Mouse (Mus musculus): ENCODE results near the gene Fmo4. TPM values are rescaled to one million over a fixed set of nuclear protein-coding genes. Genes with fewer than 3 reads are reported as not detected.

The Fmo4 gene
- polyA plus RNA-seq, 1 experiment: not detected

DNA sequence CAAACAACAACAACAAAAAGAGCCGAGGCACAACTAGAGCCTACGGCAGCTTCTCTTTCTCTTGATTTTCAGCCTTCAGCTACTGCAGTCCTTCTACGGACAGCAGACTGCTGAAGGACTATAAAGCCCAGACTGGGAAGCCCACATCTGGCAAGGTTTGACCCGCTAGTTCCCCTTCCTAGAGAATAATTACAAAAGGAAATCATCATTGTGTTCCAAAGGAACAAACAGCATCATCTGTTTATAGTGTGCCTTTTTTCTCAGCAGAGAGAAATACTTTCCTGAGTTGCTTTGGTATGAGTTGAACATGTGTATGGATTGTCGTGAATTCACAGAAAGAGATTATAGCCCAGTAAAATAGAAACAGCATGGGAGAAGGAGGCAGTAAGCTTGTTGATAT lies 20.6 kb upstream of the Fmo4 start:
- Histone ChIP-seq H3K36me3 (ENCODE audit: control insufficient read depth, insufficient read depth, low read length, poor library complexity, severe bottlenecking) (no peaks in the 10 kb centered on the region), H3K27me3 (ENCODE audit: control insufficient read depth, insufficient read depth, low read length, poor library complexity, severe bottlenecking) (no peaks in the 10 kb centered on the region), H3K9me3 (replicated peaks; ENCODE audit: control insufficient read depth, insufficient read depth, low read length, poor library complexity, severe bottlenecking) (peaks cover 4% of the 10 kb centered on the region; the same call in 1 of the 2 replicates), H3K4me3 (ENCODE audit: low read depth, low read length) (no peak overlapping the region), H3K4me1 (ENCODE audit: control insufficient read depth, insufficient read depth, low read length) (no peaks in the 10 kb centered on the region), H3K27ac (ENCODE audit: insufficient read depth, low read length) (no peak overlapping the region), H3K9ac (ENCODE audit: low read depth, poor library complexity, severe bottlenecking) (no peak overlapping the region)
- no peak for TF ChIP-seq CTCF (IDR thresholded peaks at IDR 0.05; ENCODE audit: low read depth, low read length)
- TF ChIP-seq POLR2A (IDR thresholded peaks at IDR 0.05; ENCODE audit: insufficient read depth, low read length): no peak

DNA sequence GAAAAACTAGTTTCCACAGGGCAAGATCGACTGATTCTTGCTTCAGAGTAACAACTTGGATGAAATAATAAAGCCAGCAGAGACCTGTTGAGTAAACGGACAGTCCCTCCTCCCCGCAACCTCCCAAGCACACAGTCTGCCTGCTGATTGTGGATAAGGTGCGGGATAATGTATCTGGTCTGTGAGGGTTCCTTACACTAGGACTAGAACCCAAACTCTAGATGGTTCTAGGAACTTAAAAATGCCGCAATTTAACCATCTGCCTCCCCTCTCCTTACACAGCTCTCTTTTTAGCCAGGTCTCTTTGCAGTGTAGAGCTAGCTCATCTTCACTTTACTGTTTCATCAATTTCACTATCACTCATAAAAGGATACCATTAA lies 18.8 kb upstream of the Fmo4 start:
- Histone ChIP-seq H3K27me3 (ENCODE audit: control insufficient read depth, insufficient read depth, low read length, poor library complexity, severe bottlenecking) (no peaks in the 10 kb centered on the region), H3K4me1 (ENCODE audit: control insufficient read depth, insufficient read depth, low read length) (no peaks in the 10 kb centered on the region), H3K36me3 (ENCODE audit: control insufficient read depth, insufficient read depth, low read length, poor library complexity, severe bottlenecking) (no peaks in the 10 kb centered on the region), H3K4me3 (ENCODE audit: low read depth, low read length) (no peak overlapping the region), H3K27ac (ENCODE audit: insufficient read depth, low read length) (no peak overlapping the region), H3K9me3 (replicated peaks; ENCODE audit: control insufficient read depth, insufficient read depth, low read length, poor library complexity, severe bottlenecking) (no peaks in the 10 kb centered on the region), H3K9ac (ENCODE audit: low read depth, poor library complexity, severe bottlenecking) (no peak overlapping the region)
- TF ChIP-seq CTCF (IDR thresholded peaks at IDR 0.05; ENCODE audit: low read depth, low read length): no peak
- TF ChIP-seq POLR2A (IDR thresholded peaks at IDR 0.05; ENCODE audit: insufficient read depth, low read length): no peak
- TF ChIP-seq EP300 (IDR thresholded peaks at IDR 0.05; ENCODE audit: insufficient read depth, low read depth, low read length): no peak

DNA sequence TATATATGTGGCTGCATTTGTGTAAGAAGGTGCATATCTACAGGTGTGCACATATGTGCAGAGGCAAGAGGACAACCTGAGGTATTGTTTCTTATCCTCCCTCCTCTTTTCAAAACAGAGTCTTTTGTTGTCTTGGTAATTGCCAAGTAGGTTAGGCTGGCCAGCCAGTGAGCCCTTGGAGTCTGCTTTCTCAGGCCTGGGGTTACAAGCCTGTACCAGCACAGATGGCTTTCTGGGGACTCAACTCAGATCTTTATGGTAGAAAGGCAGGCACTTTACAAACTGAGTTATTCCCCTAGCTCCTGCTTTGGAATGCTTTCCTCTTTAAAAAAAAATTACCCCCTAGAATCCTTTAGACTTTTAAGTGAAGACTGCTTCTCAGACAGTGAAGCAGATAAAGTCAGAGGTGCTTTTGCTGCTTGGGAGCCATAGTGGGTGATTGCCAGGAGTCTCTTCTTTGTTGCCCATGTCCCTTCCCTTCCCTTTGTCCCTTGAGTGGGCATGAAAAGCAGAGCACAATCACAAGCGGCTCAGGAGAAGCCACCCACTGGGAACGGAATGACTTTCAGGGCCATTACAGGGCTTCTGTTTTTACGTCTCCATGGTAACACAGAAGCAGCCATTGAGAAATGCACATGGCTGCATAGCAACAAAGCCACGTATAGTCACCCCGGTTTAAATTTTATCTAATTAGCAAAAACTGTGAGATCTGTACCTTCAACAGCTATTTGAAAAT lies 18.2 kb upstream of the Fmo4 start:
- TF ChIP-seq POLR2A (IDR thresholded peaks at IDR 0.05; ENCODE audit: insufficient read depth, low read length) (no peak), CTCF (IDR thresholded peaks at IDR 0.05; ENCODE audit: low read depth, low read length) (no peak), EP300 (IDR thresholded peaks at IDR 0.05; ENCODE audit: insufficient read depth, low read depth, low read length) (no peak)
- Histone ChIP-seq H3K9ac (ENCODE audit: low read depth, poor library complexity, severe bottlenecking) (no peak overlapping the region), H3K27ac (ENCODE audit: insufficient read depth, low read length) (no peak overlapping the region), H3K4me1 (ENCODE audit: control insufficient read depth, insufficient read depth, low read length) (no peaks in the 10 kb centered on the region), H3K36me3 (ENCODE audit: control insufficient read depth, insufficient read depth, low read length, poor library complexity, severe bottlenecking) (no peaks in the 10 kb centered on the region), H3K4me3 (ENCODE audit: low read depth, low read length) (no peak overlapping the region), H3K9me3 (replicated peaks; ENCODE audit: control insufficient read depth, insufficient read depth, low read length, poor library complexity, severe bottlenecking) (no peaks in the 10 kb centered on the region), H3K27me3 (ENCODE audit: control insufficient read depth, insufficient read depth, low read length, poor library complexity, severe bottlenecking) (no peaks in the 10 kb centered on the region)

GRCm38 (mm10) chr1:162819280-162819679 lies 5.5 kb upstream of the Fmo4 start:
- no peaks in the 10 kb centered on the region for H3K36me3 ChIP-seq (ENCODE audit: control insufficient read depth, insufficient read depth, low read length, poor library complexity, severe bottlenecking)
- no peaks in the 10 kb centered on the region for H3K9me3 ChIP-seq (replicated peaks; ENCODE audit: control insufficient read depth, insufficient read depth, low read length, poor library complexity, severe bottlenecking)
- H3K27me3 ChIP-seq (ENCODE audit: control insufficient read depth, insufficient read depth, low read length, poor library complexity, severe bottlenecking): no peaks in the 10 kb centered on the region
- no peak overlapping the region for H3K9ac ChIP-seq (ENCODE audit: low read depth, poor library complexity, severe bottlenecking)
- H3K4me3 ChIP-seq (ENCODE audit: low read depth, low read length): no peak overlapping the region
- no peak for TF ChIP-seq EP300 (IDR thresholded peaks at IDR 0.05; ENCODE audit: insufficient read depth, low read depth, low read length)
- TF ChIP-seq CTCF (IDR thresholded peaks at IDR 0.05; ENCODE audit: low read depth, low read length): no peak
- TF ChIP-seq POLR2A (IDR thresholded peaks at IDR 0.05; ENCODE audit: insufficient read depth, low read length): no peak
- H3K4me1 ChIP-seq (ENCODE audit: control insufficient read depth, insufficient read depth, low read length): no peaks in the 10 kb centered on the region
- H3K27ac ChIP-seq (ENCODE audit: insufficient read depth, low read length): no peak overlapping the region

GRCm38 (mm10) chr1:162815381-162816127 lies 1.8 kb upstream of the Fmo4 start:
- H3K36me3 ChIP-seq (ENCODE audit: control insufficient read depth, insufficient read depth, low read length, poor library complexity, severe bottlenecking): no peaks in the 10 kb centered on the region
- H3K9ac ChIP-seq (ENCODE audit: low read depth, poor library complexity, severe bottlenecking): no peak overlapping the region
- TF ChIP-seq CTCF (IDR thresholded peaks at IDR 0.05; ENCODE audit: low read depth, low read length) (no peak), POLR2A (IDR thresholded peaks at IDR 0.05; ENCODE audit: insufficient read depth, low read length) (no peak), EP300 (IDR thresholded peaks at IDR 0.05; ENCODE audit: insufficient read depth, low read depth, low read length) (no peak)
- no peak overlapping the region for H3K4me3 ChIP-seq (ENCODE audit: low read depth, low read length)
- no peaks in the 10 kb centered on the region for H3K9me3 ChIP-seq (replicated peaks; ENCODE audit: control insufficient read depth, insufficient read depth, low read length, poor library complexity, severe bottlenecking)
- H3K27ac ChIP-seq (ENCODE audit: insufficient read depth, low read length): no peak overlapping the region
- H3K4me1 ChIP-seq (ENCODE audit: control insufficient read depth, insufficient read depth, low read length): no peaks in the 10 kb centered on the region
- no peaks in the 10 kb centered on the region for H3K27me3 ChIP-seq (ENCODE audit: control insufficient read depth, insufficient read depth, low read length, poor library complexity, severe bottlenecking)

GRCm38 (mm10) chr1:162814932-162815331 lies 1.2 kb upstream of the Fmo4 start:
- no peak overlapping the region for H3K4me3 ChIP-seq (ENCODE audit: low read depth, low read length)
- no peak overlapping the region for H3K27ac ChIP-seq (ENCODE audit: insufficient read depth, low read length)
- no peaks in the 10 kb centered on the region for H3K36me3 ChIP-seq (ENCODE audit: control insufficient read depth, insufficient read depth, low read length, poor library complexity, severe bottlenecking)
- no peak overlapping the region for H3K9ac ChIP-seq (ENCODE audit: low read depth, poor library complexity, severe bottlenecking)
- H3K9me3 ChIP-seq (replicated peaks; ENCODE audit: control insufficient read depth, insufficient read depth, low read length, poor library complexity, severe bottlenecking): no peaks in the 10 kb centered on the region
- H3K27me3 ChIP-seq (ENCODE audit: control insufficient read depth, insufficient read depth, low read length, poor library complexity, severe bottlenecking): no peaks in the 10 kb centered on the region
- TF ChIP-seq EP300 (IDR thresholded peaks at IDR 0.05; ENCODE audit: insufficient read depth, low read depth, low read length): no peak
- no peak for TF ChIP-seq POLR2A (IDR thresholded peaks at IDR 0.05; ENCODE audit: insufficient read depth, low read length)
- TF ChIP-seq CTCF (IDR thresholded peaks at IDR 0.05; ENCODE audit: low read depth, low read length): no peak
- H3K4me1 ChIP-seq (ENCODE audit: control insufficient read depth, insufficient read depth, low read length): no peaks in the 10 kb centered on the region
